Mouse (Mus musculus) gastrocnemius, postnatal 4 days (tissue): Measurements from ENCODE around the gene Sycn. TPM values are rescaled to one million over a fixed set of nuclear protein-coding genes. Genes with fewer than 3 reads are reported as not detected.
A peak's percentile ranks its signal among the peaks of the same experiment; 100 is the strongest.

ENCODE experiments used
- DNase-seq, 2 experiments: peaks; one replicate each; pipeline ENCODE4 v3.0.0; 2021 to 2022; ENCODE audit warnings: low spot score in 2 of 2, mixed read lengths in 2 of 2
- total RNA-seq, 2 experiments: library from RNA; stranded (reverse); gene quantifications; 2 replicates each; pipeline ENCODE4 v1.2.3; 2021

Sycn gene
- total RNA-seq, 2 experiments from 2014 or later: not detected

- no peak for DNase-seq
Measured at GRCm38 (mm10) chr7:28557708-28558107, 17.0 kb downstream of the Sycn start.

GRCm38 (mm10) chr7:28558486-28558885 lies 17.8 kb downstream of the Sycn start:
- DNase-seq: peak; percentile 55 to 75

GRCm38 (mm10) chr7:28560856-28561255 lies 20.2 kb downstream of the Sycn start:
- no peak for DNase-seq

- no peak for DNase-seq
Measured at GRCm38 (mm10) chr7:28561967-28562366, 21.3 kb downstream of the Sycn start.

GRCm38 (mm10) chr7:28562371-28562770 lies 21.7 kb downstream of the Sycn start:
- no peak for DNase-seq

GRCm38 (mm10) chr7:28562951-28563350 lies 22.3 kb downstream of the Sycn start:
- no peak for DNase-seq

- DNase-seq: no peak
Measured at GRCm38 (mm10) chr7:28565407-28565806, 24.7 kb downstream of the Sycn start.

- no peak for DNase-seq
Measured at GRCm38 (mm10) chr7:28567539-28567938, 26.9 kb downstream of the Sycn start.

- peak in 1 of 2 experiments; percentile 55 for DNase-seq
Measured at GRCm38 (mm10) chr7:28568253-28568652, 27.6 kb downstream of the Sycn start.

GRCm38 (mm10) chr7:28570291-28570981 lies 29.8 kb downstream of the Sycn start:
- DNase-seq: no peak

GRCm38 (mm10) chr7:28570982-28571682 lies 30.4 kb downstream of the Sycn start:
- no peak for DNase-seq

GRCm38 (mm10) chr7:28572689-28573088 lies 32.0 kb downstream of the Sycn start:
- no peak for DNase-seq

GRCm38 (mm10) chr7:28573236-28573635 lies 32.6 kb downstream of the Sycn start:
- DNase-seq: no peak

- DNase-seq: no peak
Measured at GRCm38 (mm10) chr7:28575597-28575996, 34.9 kb downstream of the Sycn start.

GRCm38 (mm10) chr7:28576271-28576914 lies 35.7 kb downstream of the Sycn start:
- peak; percentile 66 to 78 for DNase-seq

GRCm38 (mm10) chr7:28577826-28578542 lies 37.3 kb downstream of the Sycn start:
- DNase-seq: no peak

GRCm38 (mm10) chr7:28578543-28579053 lies 37.9 kb downstream of the Sycn start:
- no peak for DNase-seq

- no peak for DNase-seq
Measured at GRCm38 (mm10) chr7:28579826-28580225, 39.1 kb downstream of the Sycn start.

GRCm38 (mm10) chr7:28581721-28582120 lies 41.0 kb downstream of the Sycn start:
- DNase-seq: no peak

GRCm38 (mm10) chr7:28582841-28583240 lies 42.2 kb downstream of the Sycn start:
- no peak for DNase-seq
